Mouse (Mus musculus): ENCODE results near the gene Wscd2. TPM values are rescaled to one million over a fixed set of nuclear protein-coding genes. Genes with fewer than 3 reads are reported as not detected.

Wscd2 gene
- total and polyA plus RNA-seq, 3 experiments, result not detected

DNA sequence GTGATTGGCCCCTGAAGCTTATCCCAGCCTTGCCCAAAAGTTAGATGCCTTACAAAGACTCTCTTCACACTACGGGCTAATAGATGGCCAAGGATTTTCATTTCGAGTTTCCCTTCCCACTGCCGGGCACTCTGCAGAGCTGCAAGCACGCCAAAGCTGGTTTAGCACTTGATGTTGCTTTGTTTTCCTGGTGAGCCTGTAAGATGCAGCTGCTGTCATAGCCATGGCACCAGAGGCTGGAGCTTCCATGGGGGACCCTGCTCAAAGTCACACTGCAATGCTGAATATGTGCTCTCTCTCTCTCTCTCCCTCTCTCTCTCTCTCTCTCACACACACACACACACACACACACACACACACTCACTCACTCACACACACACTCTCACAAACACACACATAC is 23.1 kb upstream of the Wscd2 start:
- no peak overlapping the region for H3K4me3 ChIP-seq (ENCODE audit: control insufficient read depth in 1 of 2, insufficient read depth in 1 of 2, low read depth in 2 of 2, low read length in 2 of 2)
- H3K79me2 ChIP-seq (ENCODE audit: control insufficient read depth, insufficient read depth, low read length, poor library complexity), result no peaks in the 10 kb centered on the region
- no peaks in the 10 kb centered on the region for H3K4me1 ChIP-seq (ENCODE audit: control insufficient read depth in 1 of 2, insufficient read depth in 2 of 2, low read length in 2 of 2)
- no peaks in the 10 kb centered on the region for H3K9me3 ChIP-seq (replicated peaks; ENCODE audit: insufficient read depth, low read length)
- H3K9ac ChIP-seq (ENCODE audit: control insufficient read depth, low read depth, low read length, poor library complexity, severe bottlenecking), result no peak overlapping the region
- H3K27me3 ChIP-seq (ENCODE audit: control insufficient read depth in 1 of 2, insufficient read depth in 2 of 2, low read length in 2 of 2), result no peaks in the 10 kb centered on the region
- H3K27ac ChIP-seq (ENCODE audit: control insufficient read depth, low read depth, low read length), result no peak overlapping the region
- TF ChIP-seq USF2 (IDR thresholded peaks at IDR 0.05; ENCODE audit: borderline replicate concordance in 1 of 2, insufficient read depth in 1 of 2, low read depth in 1 of 2, low read length in 2 of 2) (no peak), POLR2A (IDR thresholded peaks at IDR 0.05; ENCODE audit: control insufficient read depth in 1 of 2, insufficient read depth in 1 of 2, low read depth in 1 of 2, low read length in 2 of 2, poor library complexity in 1 of 2) (no peak), MYC (IDR thresholded peaks at IDR 0.05; ENCODE audit: low read depth, low read length) (no peak), ZKSCAN1 (IDR thresholded peaks at IDR 0.05; ENCODE audit: low read depth, low read length) (no peak), UBTF (IDR thresholded peaks at IDR 0.05; ENCODE audit: borderline replicate concordance, insufficient read depth, low read depth, low read length) (no peak)
- no peaks in the 10 kb centered on the region for H3K36me3 ChIP-seq (ENCODE audit: control insufficient read depth in 1 of 2, insufficient read depth in 2 of 2, low read length in 2 of 2)
- DNase-seq (ENCODE audit: low read depth, low spot score), result no peak

- Histone ChIP-seq H3K9me3 (replicated peaks; ENCODE audit: insufficient read depth, low read length) (no peaks in the 10 kb centered on the region), H3K36me3 (ENCODE audit: control insufficient read depth in 1 of 2, insufficient read depth in 2 of 2, low read length in 2 of 2) (no peaks in the 10 kb centered on the region), H3K27ac (ENCODE audit: control insufficient read depth, low read depth, low read length) (no peak overlapping the region), H3K27me3 (ENCODE audit: control insufficient read depth in 1 of 2, insufficient read depth in 2 of 2, low read length in 2 of 2) (no peaks in the 10 kb centered on the region), H3K4me3 (ENCODE audit: control insufficient read depth in 1 of 2, insufficient read depth in 1 of 2, low read depth in 2 of 2, low read length in 2 of 2) (no peak overlapping the region), H3K4me1 (ENCODE audit: control insufficient read depth in 1 of 2, insufficient read depth in 2 of 2, low read length in 2 of 2) (no peaks in the 10 kb centered on the region), H3K79me2 (ENCODE audit: control insufficient read depth, insufficient read depth, low read length, poor library complexity) (no peaks in the 10 kb centered on the region), H3K9ac (ENCODE audit: control insufficient read depth, low read depth, low read length, poor library complexity, severe bottlenecking) (no peak overlapping the region)
- TF ChIP-seq TBP (IDR thresholded peaks at IDR 0.05; ENCODE audit: low read depth, low read length) (no peak), ZNF384 (IDR thresholded peaks at IDR 0.05; ENCODE audit: low read depth, low read length) (no peak), MYC (IDR thresholded peaks at IDR 0.05; ENCODE audit: low read depth, low read length) (no peak), SIN3A (IDR thresholded peaks at IDR 0.05; ENCODE audit: low read length) (no peak), RAD21 (IDR thresholded peaks at IDR 0.05; ENCODE audit: low read depth, low read length) (no peak), BHLHE40 (IDR thresholded peaks at IDR 0.05; ENCODE audit: borderline replicate concordance, low read depth, low read length) (no peak), GABPA (IDR thresholded peaks at IDR 0.05; ENCODE audit: low read depth, low read length) (no peak), MAZ (IDR thresholded peaks at IDR 0.05; ENCODE audit: low read depth, low read length) (no peak), JUND (IDR thresholded peaks at IDR 0.05; ENCODE audit: low read depth, low read length) (no peak), E2F4 (IDR thresholded peaks at IDR 0.05; ENCODE audit: borderline replicate concordance, low read depth, low read length) (no peak), RCOR1 (IDR thresholded peaks at IDR 0.05; ENCODE audit: low read depth, low read length) (no peak), HCFC1 (IDR thresholded peaks at IDR 0.05; ENCODE audit: low read depth, low read length) (no peak), POLR2A (IDR thresholded peaks at IDR 0.05; ENCODE audit: control insufficient read depth in 1 of 2, insufficient read depth in 1 of 2, low read depth in 1 of 2, low read length in 2 of 2, poor library complexity in 1 of 2) (no peak), USF1 (IDR thresholded peaks at IDR 0.05; ENCODE audit: low read depth, low read length) (no peak), CHD2 (IDR thresholded peaks at IDR 0.05; ENCODE audit: low read length) (no peak), ETS1 (IDR thresholded peaks at IDR 0.05; ENCODE audit: low read depth, low read length) (no peak), CHD1 (IDR thresholded peaks at IDR 0.05; ENCODE audit: low read depth, low read length) (no peak), GATA1 (IDR thresholded peaks at IDR 0.05; ENCODE audit: low read depth, low read length) (no peak), KAT2A (conservative IDR thresholded peaks at IDR 0.05; ENCODE audit: low read depth, low read length) (no peak), TCF12 (IDR thresholded peaks at IDR 0.05; ENCODE audit: low read depth, low read length) (no peak)
- DNase-seq (ENCODE audit: low read depth, low spot score), result no peak
These were observed 22.4 kb upstream of the Wscd2 start for GRCm38 (mm10) chr5:113467765-113468164.
